Mouse (Mus musculus) kidney, adult 9 months (tissue): ENCODE results near the gene Ccdc189.

Experiments
- DNase-seq: peaks from one replicate; pipeline ENCODE4 v3.0.0; 2022

The Ccdc189 gene

GRCm38 (mm10) chr7:127589637-127590036, 1.2 kb upstream of the Ccdc189 start:
- no peak for DNase-seq

GRCm38 (mm10) chr7:127588901-127589300, 506 bp upstream of the Ccdc189 start:
- no peak for DNase-seq

- DNase-seq = no peak
Observed at GRCm38 (mm10) chr7:127587196-127587595, 1.2 kb downstream of the Ccdc189 start.

GRCm38 (mm10) chr7:127586149-127586548, 2.2 kb downstream of the Ccdc189 start:
- no peak for DNase-seq

GRCm38 (mm10) chr7:127585031-127585430, 3.4 kb downstream of the Ccdc189 start:
- no peak for DNase-seq

GRCm38 (mm10) chr7:127583260-127583659, 5.1 kb downstream of the Ccdc189 start:
- no peak for DNase-seq

GRCm38 (mm10) chr7:127574115-127574514, 14.3 kb downstream of the Ccdc189 start:
- no peak for DNase-seq

GRCm38 (mm10) chr7:127573503-127574008, 14.8 kb downstream of the Ccdc189 start:
- no peak for DNase-seq

- DNase-seq = peak; percentile 99
Observed at GRCm38 (mm10) chr7:127572895-127573471, 15.4 kb downstream of the Ccdc189 start, which contains the start of gene Phkg2. Gene Phkg2, plus strand, starts transcription at chr7:127573340.

GRCm38 (mm10) chr7:127564381-127565150, 23.8 kb downstream of the Ccdc189 start:
- peak; percentile 50 for DNase-seq

GRCm38 (mm10) chr7:127561340-127561858, 27.0 kb downstream of the Ccdc189 start, which contains the start of gene Tmem265:
Gene Tmem265, plus strand, starts transcription at chr7:127561390.
- no peak for DNase-seq

- DNase-seq = no peak
Observed at GRCm38 (mm10) chr7:127560580-127560979, 27.8 kb downstream of the Ccdc189 start.

GRCm38 (mm10) chr7:127551558-127551957, 36.8 kb downstream of the Ccdc189 start:
- no peak for DNase-seq

- DNase-seq = no peak
Observed at GRCm38 (mm10) chr7:127549116-127549835, 39.1 kb downstream of the Ccdc189 start.

GRCm38 (mm10) chr7:127541671-127542070, 46.7 kb downstream of the Ccdc189 start:
- no peak for DNase-seq
